Mouse (Mus musculus) naive thymus-derived CD4-positive, alpha-beta T cell, adult 5 months (primary cell): Measurements from ENCODE around the gene Zbtb41. TPM values are rescaled to one million over a fixed set of nuclear protein-coding genes. Genes with fewer than 3 reads are reported as not detected.

Source experiments
- polyA plus RNA-seq: library from polyadenylated mRNA; unstranded; fragments of 100-300 nt; shearing (Covaris generic); gene quantifications from one replicate; pipeline ENCODE4 v1.2.1, GENCODE M21; 2017

Gene Zbtb41
- 14.6 TPM for polyA plus RNA-seq

GRCm38 (mm10) chr1:139421875-139422791, at the start of gene Zbtb41:
Zbtb41 (plus strand) TSS chr1:139422288.

DNA sequence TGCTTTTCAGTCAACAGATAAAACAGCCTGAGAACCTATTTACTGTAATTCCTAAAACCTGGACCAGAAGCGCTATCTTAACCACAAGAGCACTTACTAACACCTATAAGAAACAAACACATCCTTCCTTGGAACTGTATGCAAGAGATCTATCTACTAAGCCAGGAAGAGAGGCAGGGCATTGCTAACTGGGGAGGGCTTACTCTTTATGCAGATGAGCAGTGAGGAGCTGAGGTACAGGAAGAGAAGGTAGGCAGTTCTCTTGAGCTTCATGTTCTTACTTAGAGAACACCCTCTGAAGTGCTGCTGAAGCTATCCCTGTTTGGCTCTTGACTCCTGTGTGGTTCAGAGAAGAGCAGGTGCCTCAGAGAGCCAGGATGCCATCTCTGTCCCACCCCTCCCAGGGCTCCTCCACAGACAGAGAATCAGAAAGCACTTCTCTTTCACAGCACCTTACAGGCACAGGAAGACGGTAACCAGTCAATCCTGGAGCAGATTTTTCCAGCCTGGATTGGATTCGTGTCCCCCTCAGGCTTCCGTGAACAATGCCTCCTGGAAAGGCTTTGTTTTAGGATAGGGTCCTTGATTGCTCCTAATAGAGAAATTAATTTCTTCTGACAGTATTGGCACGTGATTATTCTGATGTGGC, 45.3 kb upstream of the Zbtb41 start, which contains the start of gene Crb1:
Gene Crb1, minus strand, starts transcription at position 463 of the 649 bp plus-strand sequence.

DNA sequence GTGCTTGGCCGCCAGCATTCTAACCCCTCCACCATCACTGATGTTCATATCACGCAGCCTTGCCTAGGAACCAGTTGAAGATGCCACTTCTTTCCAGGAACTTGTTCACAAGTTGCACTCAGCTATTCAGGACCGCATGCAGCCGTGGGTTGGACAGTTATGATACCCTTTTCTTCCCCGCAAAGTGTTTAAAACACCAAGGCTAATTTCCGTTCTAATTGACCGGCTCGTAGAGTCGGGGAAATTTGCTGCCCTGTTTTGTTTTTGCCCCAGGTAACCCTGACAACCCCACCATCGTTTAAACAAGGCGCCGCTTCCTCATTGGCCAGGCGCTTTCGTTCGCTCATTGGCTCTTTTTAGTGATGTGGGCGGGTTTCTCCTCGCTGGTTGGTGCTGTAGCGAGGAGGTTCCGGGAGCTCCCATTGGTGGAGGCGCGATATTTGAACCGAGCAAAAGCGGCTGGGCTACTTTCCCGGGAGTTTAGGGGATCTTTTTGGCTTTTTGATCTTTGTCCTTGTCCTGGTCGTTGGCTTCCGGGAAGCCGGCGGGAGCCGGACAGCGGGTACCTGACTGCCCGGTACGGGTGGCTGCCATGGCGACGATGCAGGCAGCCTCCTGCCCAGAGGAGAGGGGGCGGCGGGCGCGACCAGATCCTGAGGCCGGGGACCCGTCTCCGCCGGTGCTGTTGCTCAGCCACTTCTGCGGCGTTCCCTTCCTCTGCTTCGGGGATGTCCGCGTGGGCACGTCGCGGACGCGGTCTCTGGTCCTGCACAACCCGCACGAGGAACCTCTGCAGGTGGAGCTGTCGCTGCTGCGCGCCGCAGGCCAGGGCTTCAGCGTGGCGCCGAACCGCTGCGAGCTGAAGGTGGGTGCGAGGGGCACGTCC, 32.5 kb downstream of the Zbtb41 start, which contains the start of gene Aspm:
Gene Aspm, plus strand, starts transcription at position 433 of the 886 bp plus-strand sequence.

GRCm38 (mm10) chr1:139501258-139501752, 79.2 kb downstream of the Zbtb41 start, which contains the start of gene F13b:
F13b (plus strand) TSS chr1:139501702.

Other genes starting within 250 kb of the Zbtb41 start
- gene Crb1, start 45.2 kb upstream of the Zbtb41 start, polyA plus RNA-seq, result 0.06 TPM
- gene Aspm, start 32.5 kb downstream of the Zbtb41 start, polyA plus RNA-seq, result 0.21 TPM
- not detected for gene F13b, start 79.4 kb downstream of the Zbtb41 start, polyA plus RNA-seq
- gene Cfhr1, start 138.0 kb downstream of the Zbtb41 start, polyA plus RNA-seq, result not detected